Mouse (Mus musculus) layer of hippocampus, adult 9-10 months (tissue): Measurements from ENCODE around the gene Myo1a.
"Not testable (repeated sequence)": the region's sequence is repeated elsewhere in the genome, so short reads cannot be mapped to it uniquely, and the experiment has no call there.

Experiments
- DNase-seq: peaks from one replicate; pipeline ENCODE4 v3.0.0; 2022; ENCODE audit warnings: low spot score

Myo1a gene

DNA sequence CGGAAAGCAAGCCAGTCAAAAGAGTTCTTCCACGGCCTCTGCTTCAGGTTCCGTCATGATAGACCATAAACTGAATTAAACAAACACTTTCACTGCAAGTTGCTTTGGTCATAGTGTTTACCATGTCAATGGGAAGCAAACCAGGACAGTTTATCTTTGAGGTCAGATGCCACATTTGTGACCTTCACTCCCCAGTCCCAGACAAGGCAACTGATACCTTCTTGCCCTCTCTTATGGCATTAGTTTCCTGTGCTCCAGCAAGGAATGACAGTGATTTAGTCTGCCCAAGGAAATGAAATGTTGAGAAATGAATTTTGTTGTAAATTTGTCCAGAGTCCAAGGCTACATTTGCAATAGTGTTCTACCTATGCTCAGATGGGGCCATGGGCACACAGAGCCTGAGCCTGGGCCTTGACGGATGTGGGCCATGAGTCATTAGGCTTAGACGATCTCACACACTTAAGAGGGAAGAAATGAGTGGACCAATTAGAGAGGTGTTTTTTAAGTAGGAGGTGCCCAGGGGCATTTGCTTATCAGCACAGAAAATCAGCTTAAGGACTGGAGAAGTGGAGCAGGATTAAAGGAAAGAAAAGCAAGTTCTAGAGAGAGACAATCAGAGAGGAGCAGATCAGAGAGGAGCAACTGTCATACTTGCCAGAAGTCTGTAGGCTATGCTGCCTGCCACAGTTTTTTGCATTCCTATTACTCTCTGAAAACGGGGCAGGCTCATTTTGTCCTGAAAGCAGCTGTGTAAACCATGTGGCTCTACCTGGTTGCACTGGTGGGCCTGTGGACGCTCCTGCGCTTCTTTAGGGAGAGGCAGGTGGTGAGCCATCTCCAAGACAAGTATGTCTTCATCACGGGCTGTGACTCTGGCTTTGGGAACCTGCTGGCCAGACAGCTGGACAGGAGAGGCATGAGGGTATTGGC is 54.5 kb downstream of the Myo1a start, which contains the start of the genes Rdh1 and Rdh16f1:
Gene Rdh1 (plus strand): TSS at position 541 of the 930 bp plus-strand sequence.
Gene Rdh16f1 (plus strand): TSS at position 607 of the 930 bp plus-strand sequence.
- DNase-seq, result no peak

DNA sequence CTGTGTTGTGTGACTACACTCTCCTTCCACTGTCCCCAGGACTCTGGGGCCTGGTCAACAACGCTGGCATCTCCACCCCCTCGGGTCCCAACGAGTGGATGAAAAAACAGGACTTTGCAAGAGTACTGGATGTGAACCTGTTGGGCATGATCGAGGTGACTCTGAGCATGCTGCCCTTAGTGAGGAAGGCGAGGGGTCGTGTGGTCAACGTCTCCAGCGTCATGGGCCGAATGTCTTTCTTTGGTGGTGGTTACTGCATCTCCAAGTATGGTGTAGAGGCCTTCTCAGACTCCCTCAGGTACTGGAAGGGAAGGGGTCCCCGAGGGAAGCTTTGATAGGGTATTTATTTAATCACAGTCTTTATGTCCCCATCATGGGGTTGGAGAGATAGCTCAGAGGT is 58.0 kb downstream of the Myo1a start:
- not testable (repeated sequence) for DNase-seq

DNA sequence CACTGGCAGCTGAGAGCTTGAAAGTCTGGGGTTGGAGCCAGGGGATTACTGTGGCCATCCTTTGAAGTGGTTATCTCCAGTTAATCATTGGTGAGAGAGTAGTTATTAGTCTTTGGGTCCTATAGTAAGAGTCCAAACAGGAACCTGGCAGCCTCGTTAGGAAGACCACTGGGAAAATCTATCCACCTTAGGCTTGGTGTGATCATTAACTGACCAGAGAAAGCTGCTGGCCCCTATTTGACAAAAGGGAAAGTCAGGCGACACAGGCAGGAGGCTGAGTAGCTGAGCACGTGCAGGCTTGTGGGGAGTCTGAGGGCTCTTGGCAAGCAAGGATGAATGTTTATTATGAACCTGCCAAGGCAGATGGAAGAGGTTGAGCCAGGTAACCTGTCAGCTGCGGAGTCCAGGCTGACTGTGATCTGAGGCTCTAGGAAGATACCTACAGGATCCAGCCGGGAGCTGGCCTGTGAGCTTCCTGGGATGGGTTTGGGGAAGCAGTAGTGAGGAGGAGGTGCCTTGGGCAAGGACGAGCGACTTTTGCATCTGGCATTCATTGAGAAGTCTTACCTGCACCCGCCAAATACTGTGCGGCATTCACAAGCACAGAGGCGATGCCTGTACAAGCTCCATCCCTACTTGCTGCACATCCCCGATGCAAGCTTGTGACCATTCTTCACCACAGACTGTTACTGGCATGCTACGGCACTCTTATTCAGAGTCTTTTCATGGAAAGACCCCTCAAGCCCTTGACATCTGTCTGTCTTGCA is 59.1 kb downstream of the Myo1a start:
- DNase-seq, result no peak

DNA sequence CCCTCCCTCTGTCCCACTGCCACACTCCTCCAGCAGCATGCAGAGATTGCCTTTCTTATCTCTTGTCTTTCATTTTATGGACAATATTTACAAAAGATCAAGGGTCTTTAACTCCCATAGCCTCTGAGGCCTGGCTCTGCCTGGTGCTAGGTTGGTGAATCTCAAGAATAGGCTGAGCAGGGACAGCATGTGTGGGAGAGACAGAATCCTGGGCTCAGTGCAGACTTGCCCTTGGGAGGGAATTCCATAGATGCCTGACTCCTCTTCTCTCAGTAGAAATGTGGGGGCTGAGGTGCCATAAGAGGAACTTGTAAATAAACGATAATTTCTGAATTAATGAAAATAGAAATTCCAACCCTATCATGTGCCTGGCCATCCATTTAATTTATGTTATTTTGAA is 61.6 kb downstream of the Myo1a start:
- DNase-seq, result no peak
